Mouse (Mus musculus): Measurements from ENCODE around the gene Rab40b.

DNA sequence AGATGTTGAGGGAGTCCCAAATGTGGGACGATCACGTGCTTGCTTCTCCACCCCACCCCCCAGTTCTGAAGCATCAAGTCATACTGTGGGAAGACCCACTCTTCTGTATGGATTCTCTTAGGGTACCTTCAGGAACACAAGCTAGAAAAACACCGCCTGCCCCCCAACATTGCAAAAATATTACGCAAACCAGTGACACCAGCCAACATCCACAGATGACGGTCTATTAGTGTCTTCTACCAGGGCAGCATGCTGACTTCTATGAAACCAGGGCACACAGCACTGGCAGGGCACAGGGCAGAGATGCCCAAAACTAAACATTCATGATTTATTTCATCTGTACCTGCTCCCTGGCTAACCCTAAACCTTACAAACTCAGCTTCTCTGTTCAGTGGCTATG, 61.4 kb downstream of the Rab40b start:
- TF ChIP-seq POLR2A (IDR thresholded peaks at IDR 0.05; ENCODE audit: low read depth, low read length) (no peak), CTCF (IDR thresholded peaks at IDR 0.05; ENCODE audit: borderline replicate concordance, insufficient read depth, low read length) (no peak)

Data from embryonic fibroblast, embryonic 13.5 days (primary cell).